Mouse (Mus musculus) embryonic fibroblast, embryonic 13.5 days (primary cell): Measurements from ENCODE around the gene Aldh6a1.

ENCODE experiments used
- CTCF ChIP-seq: IDR thresholded peaks from 2 replicates; pipeline ENCODE4 v1.5.1; 2011; ENCODE audit warnings: mild to moderate bottlenecking, control low read depth, low read length, moderate library complexity, borderline replicate concordance; ENCODE audit not compliant: insufficient read depth
- POLR2A ChIP-seq: IDR thresholded peaks from 2 replicates; pipeline ENCODE4 v1.6.1; 2011; ENCODE audit warnings: low read depth, mild to moderate bottlenecking, control low read depth, low read length, moderate library complexity

GRCm38 (mm10) chr12:84407874-84408818 is 42.7 kb downstream of the Aldh6a1 start:
- TF ChIP-seq CTCF (no peak), POLR2A (no peak)
